Mouse (Mus musculus) stomach, embryonic 14.5 days (tissue): ENCODE measurements around the gene Olfr1357. TPM values are rescaled to one million over a fixed set of nuclear protein-coding genes. Genes with fewer than 3 reads are reported as not detected.
A peak's percentile ranks its signal among the peaks of the same experiment; 100 is the strongest.

Source experiments
- ATAC-seq: fragments of 200-750 bp; cut with Nextera tagmentation; 2 replicates; pipeline ENCODE4 v1.8.0; 2017; ENCODE audit warnings: low read depth, moderate TSS enrichment; ENCODE audit not compliant: insufficient number of reproducible peaks, insufficient read depth, low FRiP score
- H3K27ac ChIP-seq: fragments of 300-500 bp; sonication (generic); 2 replicates; pipeline ENCODE4 v1.5.1; 2014; ENCODE audit warnings: mild to moderate bottlenecking, low read length, moderate library complexity, mixed read lengths
- H3K27me3 ChIP-seq: fragments of 300-500 bp; sonication (generic); 2 replicates; pipeline ENCODE4 v1.6.1; 2014; ENCODE audit warnings: low read length, control low read depth, mixed read lengths; ENCODE audit not compliant: control insufficient read depth, insufficient read depth
- H3K36me3 ChIP-seq: fragments of 300-500 bp; sonication (generic); 2 replicates; pipeline ENCODE4 v1.6.1; 2014; ENCODE audit warnings: mild to moderate bottlenecking, control low read depth, low read length, moderate library complexity, mixed read lengths; ENCODE audit not compliant: control insufficient read depth, insufficient read depth
- H3K4me1 ChIP-seq: fragments of 300-500 bp; sonication (generic); 2 replicates; pipeline ENCODE4 v1.6.1; 2014; ENCODE audit warnings: low read length, control low read depth, mixed read lengths; ENCODE audit not compliant: control insufficient read depth, insufficient read depth
- H3K4me2 ChIP-seq: fragments of 300-500 bp; sonication (generic); replicated peaks from 2 replicates; pipeline ENCODE4 v1.6.1; 2014; ENCODE audit warnings: low read depth, low read length, control low read depth
- H3K4me3 ChIP-seq: fragments of 300-500 bp; sonication (generic); 2 replicates; pipeline ENCODE4 v1.5.1; 2014; ENCODE audit warnings: low read depth, low read length, control low read depth
- H3K9ac ChIP-seq: fragments of 300-500 bp; sonication (generic); replicated peaks from 2 replicates; pipeline ENCODE4 v1.6.1; 2014; ENCODE audit warnings: low read depth, mild to moderate bottlenecking, control low read depth, low read length, moderate library complexity, mixed read lengths
- H3K9me3 ChIP-seq: fragments of 300-500 bp; sonication (generic); 2 replicates; pipeline ENCODE4 v1.6.1; 2016; ENCODE audit warnings: low read depth, low read length, control low read depth; ENCODE audit not compliant: control insufficient read depth
- WGBS: fragments of 180-500 bp; shearing (Covaris S2); extraction: QIAGEN DNeasy Blood & Tissue Kit; methylation state at CpG from one replicate; pipeline ENCODE4 v1.1.7; 2014; 5-methylcytosine and 5-hydroxymethylcytosine counted together
- polyA plus RNA-seq: library from polyadenylated mRNA; unstranded; fragments of >200 nt; fragmentation: Nextera tagmentation; extraction: Ambion mirVana; gene quantifications from 2 replicates; pipeline ENCODE4 v1.2.1, GENCODE M21; 2014

The Olfr1357 gene
- polyA plus RNA-seq, 1 experiment from 2014 or later: not detected

DNA sequence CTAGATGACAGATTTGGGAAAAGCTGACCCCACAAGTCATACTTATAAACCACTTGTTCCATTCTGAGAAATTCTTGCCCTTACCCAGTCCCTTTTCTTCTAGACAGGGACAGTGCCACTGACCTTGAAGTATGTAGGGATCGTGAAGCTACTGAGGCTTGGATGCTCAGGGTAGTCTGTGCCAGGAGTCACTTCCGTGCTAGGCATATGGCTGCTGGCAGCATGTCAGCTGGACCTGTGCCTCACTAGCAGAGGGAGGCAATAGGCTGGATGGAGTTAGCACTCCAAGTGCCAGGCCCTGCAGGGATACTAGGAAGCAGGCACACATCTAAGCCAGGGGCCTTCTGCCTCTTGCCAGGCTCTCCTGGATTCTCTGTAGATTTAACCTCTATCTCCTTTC lies 42.2 kb downstream of the Olfr1357 start:
- peaks cover 8% of the 10 kb centered on the region for H3K36me3 ChIP-seq
- ATAC-seq: no peak
- WGBS: 68% methylated on average over 2 of the region's 2 CpGs
- H3K9me3 ChIP-seq: no peaks in the 10 kb centered on the region
- H3K27ac ChIP-seq: peak overlapping the region; percentile 87; the same call in 1 of the 2 replicates
- H3K4me3 ChIP-seq: peak overlapping the region; percentile 61; the same call in 1 of the 2 replicates
- H3K27me3 ChIP-seq: no peaks in the 10 kb centered on the region
- H3K4me2 ChIP-seq: peak overlapping the region; percentile 66
- no peak overlapping the region for H3K9ac ChIP-seq
- peaks cover 4% of the 10 kb centered on the region for H3K4me1 ChIP-seq

DNA sequence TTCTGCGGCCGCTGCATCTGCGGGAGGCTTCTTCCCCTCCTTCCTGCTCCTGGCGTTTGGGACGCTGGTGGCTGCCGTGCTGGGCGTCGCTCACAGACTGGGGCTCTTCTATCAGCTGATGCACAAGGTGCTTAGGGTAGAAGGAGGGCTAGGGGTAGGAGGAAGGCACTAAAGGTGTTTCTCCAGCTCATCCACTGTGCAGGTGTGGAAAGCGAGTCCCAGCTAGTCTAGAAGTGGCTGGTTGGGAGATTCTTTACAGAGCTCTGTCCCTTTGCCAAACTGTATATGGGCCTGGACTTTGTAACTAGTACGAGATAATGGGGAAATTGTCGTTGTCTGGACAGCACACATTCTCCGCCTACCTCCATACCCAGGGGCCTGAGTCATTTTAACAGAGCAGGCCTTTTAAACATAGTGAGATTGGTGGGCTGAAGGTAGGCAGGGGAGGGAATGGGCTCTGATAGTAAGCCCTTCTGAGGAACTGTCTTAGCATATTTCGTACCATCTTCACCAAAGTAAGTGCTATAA lies 42.7 kb downstream of the Olfr1357 start:
- Histone ChIP-seq H3K27me3 (no peaks in the 10 kb centered on the region), H3K36me3 (peaks cover 8% of the 10 kb centered on the region), H3K9me3 (no peaks in the 10 kb centered on the region), H3K4me3 (peak overlapping the region; percentile 61), H3K4me2 (peak overlapping the region; percentile 66), H3K27ac (peak overlapping the region; percentile 87), H3K4me1 (peaks cover 4% of the 10 kb centered on the region), H3K9ac (peak overlapping the region; percentile 50)
- WGBS: 11% methylated on average over 13 of the region's 13 CpGs
- ATAC-seq: peak; percentile 24

DNA sequence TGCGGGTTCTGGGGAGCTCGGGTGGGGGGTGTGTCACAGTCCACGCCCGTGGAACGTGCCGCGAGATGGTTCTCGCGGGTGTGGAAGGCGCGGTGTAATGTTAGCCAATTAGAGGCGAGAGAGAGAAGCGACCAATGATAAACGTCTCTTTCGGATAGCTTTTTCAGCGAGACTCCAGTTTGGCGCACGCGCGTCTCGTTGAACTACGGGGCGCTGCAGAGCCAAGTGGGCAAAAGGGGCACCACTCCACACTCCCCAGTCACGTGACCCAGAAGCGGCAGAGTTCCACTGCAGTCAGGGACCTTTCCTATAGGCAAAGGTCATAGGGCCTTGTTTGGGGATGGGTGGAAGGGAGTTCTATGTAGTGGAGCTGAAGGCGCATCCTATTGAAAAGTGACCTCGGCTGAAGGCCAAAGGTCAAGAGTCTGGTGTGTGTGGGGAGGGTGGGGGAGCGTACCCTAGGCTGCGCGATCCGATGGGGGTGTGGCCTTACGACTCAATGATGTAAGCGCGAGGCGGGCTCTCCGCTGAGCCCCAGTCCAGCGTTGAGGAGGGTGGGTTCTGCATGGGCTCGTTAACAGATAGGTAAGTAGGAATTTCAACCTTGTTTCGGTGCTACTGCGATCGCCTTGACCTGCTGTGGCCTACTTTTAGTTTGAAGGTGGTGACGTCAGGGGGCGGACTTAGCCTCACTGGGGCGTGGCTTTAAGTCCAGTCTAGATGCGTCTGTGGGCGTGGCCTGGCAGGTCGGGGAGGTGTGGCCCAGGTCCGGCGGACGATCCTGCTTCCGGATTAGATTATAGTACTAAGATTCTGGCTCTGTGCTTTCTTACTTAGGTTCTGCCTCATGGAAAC lies 43.4 kb downstream of the Olfr1357 start, which contains the start of gene Ilvbl:
Gene Ilvbl (plus strand): TSS at position 97 of the 855 bp plus-strand sequence.
- Histone ChIP-seq H3K27me3 (no peaks in the 10 kb centered on the region), H3K4me2 (peak within 1 kb of the TSS; percentile 66), H3K4me1 (peaks cover 4% of the 10 kb centered on the region), H3K4me3 (peak within 1 kb of the TSS; percentile 61), H3K9me3 (no peaks in the 10 kb centered on the region), H3K36me3 (peaks cover 8% of the 10 kb centered on the region), H3K27ac (peak within 1 kb of the TSS; percentile 87), H3K9ac (peak within 1 kb of the TSS; percentile 50)
- under 1% methylated on average over 51 of the region's 51 CpGs for WGBS
- peak; percentile 89 for ATAC-seq

DNA sequence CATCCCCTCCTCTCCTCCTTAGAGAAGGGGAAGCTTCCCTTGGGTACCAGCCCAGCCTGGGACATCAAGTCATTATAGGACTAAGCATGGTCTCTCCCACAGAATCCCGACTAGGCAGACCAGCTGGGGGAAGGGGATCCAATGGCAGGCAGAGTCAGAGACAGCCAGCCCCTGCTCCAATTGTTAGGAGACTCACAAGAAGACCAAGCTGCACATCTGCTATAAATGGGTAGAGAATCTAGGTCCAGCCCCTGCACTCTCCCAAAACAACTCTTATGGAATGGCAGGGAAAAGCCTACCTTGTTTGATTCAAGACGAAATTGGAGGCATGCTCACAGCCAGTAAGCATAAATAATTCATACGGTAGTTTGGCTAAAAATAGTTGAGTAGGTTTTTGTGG lies 44.6 kb downstream of the Olfr1357 start:
- H3K36me3 ChIP-seq: peaks cover 3% of the 10 kb centered on the region
- no peak overlapping the region for H3K4me2 ChIP-seq
- H3K27me3 ChIP-seq: no peaks in the 10 kb centered on the region
- WGBS: 74% methylated on average over 3 of the region's 3 CpGs
- H3K9me3 ChIP-seq: no peaks in the 10 kb centered on the region
- H3K4me3 ChIP-seq: no peak overlapping the region
- no peak overlapping the region for H3K27ac ChIP-seq
- H3K9ac ChIP-seq: no peak overlapping the region
- H3K4me1 ChIP-seq: peaks cover 4% of the 10 kb centered on the region
- ATAC-seq: no peak

- H3K9me3 ChIP-seq: no peaks in the 10 kb centered on the region
- H3K4me3 ChIP-seq: no peak overlapping the region
- H3K36me3 ChIP-seq: no peaks in the 10 kb centered on the region
- no peaks in the 10 kb centered on the region for H3K27me3 ChIP-seq
- H3K27ac ChIP-seq: no peak overlapping the region
- 55% methylated on average over 2 of the region's 2 CpGs for WGBS
- no peak for ATAC-seq
- peaks cover 4% of the 10 kb centered on the region for H3K4me1 ChIP-seq
- H3K9ac ChIP-seq: no peak overlapping the region
- H3K4me2 ChIP-seq: no peak overlapping the region
These were observed 47.0 kb downstream of the Olfr1357 start for GRCm38 (mm10) chr10:78570897-78571296.

DNA sequence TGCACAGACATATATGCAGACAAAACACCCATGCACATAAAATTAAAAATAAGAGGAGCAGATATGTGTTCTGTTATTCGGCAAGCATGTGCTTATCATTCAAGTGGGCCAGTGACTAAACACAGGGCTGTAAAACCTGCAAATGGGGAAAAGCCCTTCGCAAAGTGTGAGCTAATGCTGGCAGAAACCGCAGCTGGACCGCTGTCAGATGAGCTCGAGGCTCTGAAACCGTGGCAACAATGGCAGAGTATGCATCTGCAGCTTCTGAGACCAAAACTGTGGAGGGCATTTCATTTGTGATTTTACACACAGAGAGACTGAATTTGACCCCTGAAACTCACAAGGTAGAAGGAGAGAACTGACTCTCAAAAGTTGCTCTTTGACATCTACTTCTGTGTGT lies 47.5 kb downstream of the Olfr1357 start:
- H3K4me1 ChIP-seq: no peaks in the 10 kb centered on the region; the same call in 1 of the 2 replicates
- H3K27ac ChIP-seq: no peak overlapping the region
- H3K27me3 ChIP-seq: no peaks in the 10 kb centered on the region
- 60% methylated on average over 6 of the region's 6 CpGs for WGBS
- H3K36me3 ChIP-seq: no peaks in the 10 kb centered on the region
- no peak overlapping the region for H3K4me3 ChIP-seq
- no peaks in the 10 kb centered on the region for H3K9me3 ChIP-seq
- H3K4me2 ChIP-seq: no peak overlapping the region
- ATAC-seq: no peak
- no peak overlapping the region for H3K9ac ChIP-seq

DNA sequence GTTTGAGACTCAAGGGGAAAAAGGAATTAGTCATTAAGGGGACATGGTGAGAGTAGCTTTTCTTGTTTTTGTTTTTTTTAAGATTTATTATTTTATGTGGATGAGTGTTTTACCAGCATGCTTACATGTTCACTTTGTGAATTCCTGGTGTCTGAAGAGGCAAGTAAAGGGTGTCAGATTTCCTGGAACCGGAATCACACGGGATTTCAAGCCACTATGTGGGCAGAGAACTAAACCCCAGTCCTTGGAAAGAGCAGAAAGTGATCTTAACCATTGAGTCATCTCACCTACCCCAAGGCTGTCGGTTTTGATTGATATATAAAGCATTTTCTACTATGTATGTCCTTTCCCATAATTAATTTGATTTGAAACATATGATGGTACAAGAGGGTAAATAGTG lies 48.2 kb downstream of the Olfr1357 start:
- 53% methylated on average over 3 of the region's 3 CpGs for WGBS
- H3K4me3 ChIP-seq: no peak overlapping the region
- no peak overlapping the region for H3K9ac ChIP-seq
- no peak overlapping the region for H3K27ac ChIP-seq
- H3K4me2 ChIP-seq: no peak overlapping the region
- no peaks in the 10 kb centered on the region for H3K9me3 ChIP-seq
- H3K27me3 ChIP-seq: no peaks in the 10 kb centered on the region
- no peak for ATAC-seq
- no peaks in the 10 kb centered on the region for H3K4me1 ChIP-seq
- H3K36me3 ChIP-seq: no peaks in the 10 kb centered on the region

- ATAC-seq: no peak
- no peaks in the 10 kb centered on the region for H3K9me3 ChIP-seq
- no peak overlapping the region for H3K27ac ChIP-seq
- H3K36me3 ChIP-seq: no peaks in the 10 kb centered on the region
- no peak overlapping the region for H3K4me3 ChIP-seq
- WGBS: 76% methylated on average over 3 of the region's 3 CpGs
- no peak overlapping the region for H3K4me2 ChIP-seq
- no peaks in the 10 kb centered on the region for H3K4me1 ChIP-seq
- H3K9ac ChIP-seq: no peak overlapping the region
- no peaks in the 10 kb centered on the region for H3K27me3 ChIP-seq
These were observed 48.7 kb downstream of the Olfr1357 start for GRCm38 (mm10) chr10:78569191-78569590.
